Mouse (Mus musculus) spleen, postnatal 4 days (tissue): ENCODE measurements around the gene Uqcr11.
A peak's percentile ranks its signal among the peaks of the same experiment; 100 is the strongest.

ENCODE experiments used
- DNase-seq, 2 experiments: peaks; one replicate each; pipeline ENCODE4 v3.0.0; 2022; ENCODE audit warnings: low spot score in 2 of 2

Uqcr11 gene

GRCm38 (mm10) chr10:80406684-80407501, at the start of gene Uqcr11:
Gene Uqcr11 (minus strand): TSS chr10:80406830.
- peak; percentile 90 to 95 for DNase-seq

GRCm38 (mm10) chr10:80455697-80456096, 49.1 kb upstream of the Uqcr11 start:
- DNase-seq = no peak

- DNase-seq = no peak
Observed at GRCm38 (mm10) chr10:80454781-80455180, 48.2 kb upstream of the Uqcr11 start.

GRCm38 (mm10) chr10:80453601-80454000, 47.0 kb upstream of the Uqcr11 start:
- no peak for DNase-seq

GRCm38 (mm10) chr10:80450599-80450998, 44.0 kb upstream of the Uqcr11 start:
- DNase-seq = no peak

GRCm38 (mm10) chr10:80445898-80446601, 39.4 kb upstream of the Uqcr11 start:
- peak; percentile 79 to 93 for DNase-seq

- no peak for DNase-seq
Observed at GRCm38 (mm10) chr10:80445052-80445451, 38.4 kb upstream of the Uqcr11 start.

- peak; percentile 60 to 80 for DNase-seq
Observed at GRCm38 (mm10) chr10:80444339-80445045, 37.9 kb upstream of the Uqcr11 start.

GRCm38 (mm10) chr10:80443575-80444278, 37.1 kb upstream of the Uqcr11 start:
- DNase-seq = no peak

GRCm38 (mm10) chr10:80442989-80443388, 36.4 kb upstream of the Uqcr11 start:
- DNase-seq = peak in 1 of 2 experiments; percentile 41

GRCm38 (mm10) chr10:80441598-80441997, 35.0 kb upstream of the Uqcr11 start:
- no peak for DNase-seq

- no peak for DNase-seq
Observed at GRCm38 (mm10) chr10:80440031-80440430, 33.4 kb upstream of the Uqcr11 start.

- DNase-seq = no peak
Observed at GRCm38 (mm10) chr10:80437973-80438372, 31.3 kb upstream of the Uqcr11 start.

GRCm38 (mm10) chr10:80436276-80436675, 29.6 kb upstream of the Uqcr11 start:
- peak; percentile 71 to 80 for DNase-seq

- DNase-seq = peak; percentile 70 to 77
Observed at GRCm38 (mm10) chr10:80435764-80436163, 29.1 kb upstream of the Uqcr11 start.

- no peak for DNase-seq
Observed at GRCm38 (mm10) chr10:80434823-80435222, 28.2 kb upstream of the Uqcr11 start.

- DNase-seq = no peak
Observed at GRCm38 (mm10) chr10:80434233-80434592, 27.6 kb upstream of the Uqcr11 start.

GRCm38 (mm10) chr10:80433513-80434232, 27.0 kb upstream of the Uqcr11 start, which contains the start of gene Tcf3:
Gene Tcf3 (minus strand): TSS chr10:80433647.
- peak; percentile 96 to 100 for DNase-seq

GRCm38 (mm10) chr10:80432936-80433512, 26.4 kb upstream of the Uqcr11 start:
- DNase-seq = peak in 1 of 2 experiments; percentile 83

GRCm38 (mm10) chr10:80432387-80432785, 25.8 kb upstream of the Uqcr11 start:
- DNase-seq = no peak
